ENCODE assay signal across 18 mouse cellular contexts in genomic region chr10:105926912-105927238, GRCm38 (mm10).
DNase-seq lines count a peak whose midpoint lies in the region; ATAC-seq lines count a peak whose summit lies in the region.
"Had no signal": no experiment of that assay in that cellular context is flagged by ENCODE, and none has a peak within 500 bp of the region (broad histone marks: within the 10 kb centered on the region; RNA-seq: fewer than 3 reads in every experiment).

No protein-coding gene starts in this region.

- 0 out of 2 replicates have a peak, but pooled peaks cover 8% of the 10 kb centered on the region for H3K27me3 ChIP-seq in midbrain, embryonic 12.5 days
- 0 out of 2 replicates have a peak, but pooled peaks cover 7% of the 10 kb centered on the region for H3K27me3 ChIP-seq in midbrain, embryonic 10.5 days (ENCODE audit: low read depth, poor library complexity, severe bottlenecking)
- no peaks in the 10 kb centered on the region for H3K27me3 ChIP-seq in forebrain, embryonic 14.5 days (replicated peaks; ENCODE audit: control insufficient read depth, insufficient read depth, low read length)
- H3K27me3 ChIP-seq in hindbrain, embryonic 16.5 days (replicated peaks; ENCODE audit: control insufficient read depth, insufficient read depth, low read length), result no peaks in the 10 kb centered on the region
- H3K27me3 ChIP-seq in neural tube, embryonic 14.5 days (ENCODE audit: control insufficient read depth, insufficient read depth, low read length), result no peaks in the 10 kb centered on the region
- H3K27me3 ChIP-seq: embryonic facial prominence, embryonic 13.5 days had no signal

- 50% methylated on average over 4 of the region's 4 CpGs for WGBS in midbrain, embryonic 12.5 days
- WGBS in midbrain, embryonic 10.5 days, result 70% methylated on average over 4 of the region's 4 CpGs
- WGBS in forebrain, embryonic 14.5 days, result 13% methylated on average over 4 of the region's 4 CpGs
- WGBS in hindbrain, embryonic 16.5 days, result 31% methylated on average over 4 of the region's 4 CpGs
- 45% methylated on average over 4 of the region's 4 CpGs for WGBS in neural tube, embryonic 14.5 days

- no peak overlapping the region for H3K27ac ChIP-seq in midbrain, embryonic 12.5 days (replicated peaks)
- H3K27ac ChIP-seq in midbrain, embryonic 10.5 days (replicated peaks), result no peak overlapping the region
- no peak overlapping the region for H3K27ac ChIP-seq in forebrain, embryonic 14.5 days (ENCODE audit: low read depth, low read length)
- no peak overlapping the region for H3K27ac ChIP-seq in hindbrain, embryonic 16.5 days (ENCODE audit: low read depth, low read length)
- no peak overlapping the region for H3K27ac ChIP-seq in neural tube, embryonic 14.5 days (ENCODE audit: low read depth, low read length)
- H3K27ac ChIP-seq: embryonic facial prominence, embryonic 13.5 days; heart, embryonic 10.5 days; liver, embryonic 14.5 days had no signal

- H3K4me2 ChIP-seq in midbrain, embryonic 12.5 days (replicated peaks), result no peak overlapping the region
- H3K4me2 ChIP-seq in forebrain, embryonic 14.5 days (ENCODE audit: low read length), result no peak overlapping the region
- no peak overlapping the region for H3K4me2 ChIP-seq in hindbrain, embryonic 16.5 days (ENCODE audit: low read length)
- H3K4me2 ChIP-seq in neural tube, embryonic 14.5 days (ENCODE audit: low read depth, low read length), result no peak overlapping the region
- H3K4me2 ChIP-seq: embryonic facial prominence, embryonic 13.5 days had no signal

- H3K36me3 ChIP-seq in midbrain, embryonic 12.5 days, result no peaks in the 10 kb centered on the region
- no peaks in the 10 kb centered on the region for H3K36me3 ChIP-seq in midbrain, embryonic 10.5 days
- H3K36me3 ChIP-seq in forebrain, embryonic 14.5 days (ENCODE audit: control insufficient read depth, insufficient read depth, low read length), result no peaks in the 10 kb centered on the region
- no peaks in the 10 kb centered on the region for H3K36me3 ChIP-seq in hindbrain, embryonic 16.5 days (ENCODE audit: control insufficient read depth, insufficient read depth, low read length)
- no peaks in the 10 kb centered on the region for H3K36me3 ChIP-seq in neural tube, embryonic 14.5 days (ENCODE audit: control insufficient read depth, insufficient read depth, low read length)
- H3K36me3 ChIP-seq: embryonic facial prominence, embryonic 13.5 days; heart, embryonic 10.5 days had no signal

- H3K4me3 ChIP-seq in midbrain, embryonic 12.5 days, result no peak overlapping the region
- H3K4me3 ChIP-seq in midbrain, embryonic 10.5 days, result no peak overlapping the region
- no peak overlapping the region for H3K4me3 ChIP-seq in forebrain, embryonic 14.5 days (ENCODE audit: low read depth, low read length)
- no peak overlapping the region for H3K4me3 ChIP-seq in hindbrain, embryonic 16.5 days (ENCODE audit: low read length)
- no peak overlapping the region for H3K4me3 ChIP-seq in neural tube, embryonic 14.5 days (ENCODE audit: low read depth, low read length)
- H3K4me3 ChIP-seq: embryonic facial prominence, embryonic 13.5 days; heart, embryonic 10.5 days had no signal

- DNase-seq in midbrain, embryonic 10.5 days (ENCODE audit: low spot score), result no peak
- DNase-seq in forebrain, embryonic 14.5 days (ENCODE audit: low spot score), result no peak
- no peak for DNase-seq in lung, postnatal 14 days
- DNase-seq: adrenal gland, adult 2 months; cerebellum, adult 8-10 months; gastrocnemius, postnatal 25 days; heart, postnatal 4 days; kidney, adult 18-20 months; kidney, postnatal 25 days; lung, postnatal 10 days; right cerebral cortex, postnatal 4 days had no signal

- no peaks in the 10 kb centered on the region for H3K9me3 ChIP-seq in midbrain, embryonic 12.5 days
- H3K9me3 ChIP-seq in midbrain, embryonic 10.5 days (replicated peaks), result no peaks in the 10 kb centered on the region
- no peaks in the 10 kb centered on the region for H3K9me3 ChIP-seq in forebrain, embryonic 14.5 days (replicated peaks; ENCODE audit: control insufficient read depth, low read length)
- no peaks in the 10 kb centered on the region for H3K9me3 ChIP-seq in hindbrain, embryonic 16.5 days (ENCODE audit: control insufficient read depth, low read length)
- H3K9me3 ChIP-seq in neural tube, embryonic 14.5 days (ENCODE audit: control insufficient read depth, low read length), result no peaks in the 10 kb centered on the region
- H3K9me3 ChIP-seq: embryonic facial prominence, embryonic 13.5 days; heart, embryonic 10.5 days had no signal

- H3K4me1 ChIP-seq in midbrain, embryonic 12.5 days, result no peaks in the 10 kb centered on the region
- no peaks in the 10 kb centered on the region for H3K4me1 ChIP-seq in midbrain, embryonic 10.5 days
- H3K4me1 ChIP-seq in forebrain, embryonic 14.5 days (ENCODE audit: control insufficient read depth, insufficient read depth, low read length), result peaks cover 7% of the 10 kb centered on the region; the same call in 1 of the 2 replicates
- H3K4me1 ChIP-seq in hindbrain, embryonic 16.5 days (ENCODE audit: control insufficient read depth, insufficient read depth, low read depth, low read length), result no peaks in the 10 kb centered on the region
- H3K4me1 ChIP-seq in neural tube, embryonic 14.5 days (ENCODE audit: control insufficient read depth, insufficient read depth, low read length), result no peaks in the 10 kb centered on the region
- H3K4me1 ChIP-seq: embryonic facial prominence, embryonic 13.5 days; heart, embryonic 10.5 days had no signal

- H3K9ac ChIP-seq in midbrain, embryonic 12.5 days (replicated peaks), result no peak overlapping the region
- no peak overlapping the region for H3K9ac ChIP-seq in forebrain, embryonic 14.5 days (ENCODE audit: low read length)
- no peak overlapping the region for H3K9ac ChIP-seq in hindbrain, embryonic 16.5 days (ENCODE audit: low read depth, low read length)
- no peak overlapping the region for H3K9ac ChIP-seq in neural tube, embryonic 14.5 days (replicated peaks; ENCODE audit: low read depth, low read length)
- H3K9ac ChIP-seq: embryonic facial prominence, embryonic 13.5 days; liver, embryonic 14.5 days had no signal

- ATAC-seq in midbrain, embryonic 12.5 days (ENCODE audit: low FRiP score, low read depth), result peak; percentile 76
- ATAC-seq in forebrain, embryonic 14.5 days, result peak; percentile 94
- ATAC-seq in hindbrain, embryonic 16.5 days, result peak; percentile 75
- ATAC-seq in neural tube, embryonic 14.5 days (ENCODE audit: low read depth), result peak; percentile 65
- no peak for ATAC-seq in megakaryocyte progenitor cell, adult 5-6 weeks (replicated peaks; ENCODE audit: poor library complexity)
